7 mouse cellular contexts compared by ENCODE assay signal in the genomic region with DNA sequence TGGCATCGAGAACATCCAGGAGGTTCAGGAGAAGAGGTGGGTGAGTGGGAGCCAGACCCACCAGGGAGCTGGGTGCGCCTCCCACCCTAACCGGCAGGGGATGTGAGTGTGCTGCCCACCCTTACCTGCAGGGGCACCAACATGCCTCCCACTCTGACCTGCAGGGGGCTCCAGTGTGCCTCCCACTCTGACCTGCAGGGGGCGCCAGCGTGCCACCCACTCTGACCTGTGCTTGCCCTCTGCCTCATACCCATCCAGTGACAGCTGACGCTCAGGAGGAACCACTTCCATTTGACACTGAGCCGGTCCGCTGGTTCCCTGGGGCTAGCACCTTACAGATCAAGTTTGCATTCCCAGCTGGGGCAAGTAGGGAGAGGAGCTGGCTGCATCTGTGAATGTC.
A peak's percentile ranks its signal among the peaks of the same experiment; 100 is the strongest.
DNase-seq lines count a peak whose midpoint lies in the region.

No protein-coding gene starts in this region.

- intact Hi-C loops in heart, postnatal 14 days (cut with DNase I) = no loop called here

- DNase-seq in ovary, postnatal 36 days (ENCODE audit: low spot score) = peak; percentile 51
- no peak for DNase-seq in ovary, adult 18-20 months (ENCODE audit: low spot score)
- peak; percentile 80 for DNase-seq in adrenal gland, postnatal 10 days
- DNase-seq in embryonic facial prominence, embryonic 10.5 days (ENCODE audit: low spot score) = peak; percentile 77
- DNase-seq in heart, postnatal 14 days = peak; percentile 67 to 82
- DNase-seq in lung, postnatal 10 days = peak; percentile 79
- DNase-seq in spleen, postnatal 4 days (ENCODE audit: low spot score in 2 of 2) = peak; percentile 82 to 93

- H3K4me3 ChIP-seq in embryonic facial prominence, embryonic 10.5 days = peak overlapping the region; percentile 39

- no peak overlapping the region for H3K27ac ChIP-seq in embryonic facial prominence, embryonic 10.5 days (replicated peaks)

- H3K27me3 ChIP-seq in embryonic facial prominence, embryonic 10.5 days (replicated peaks; ENCODE audit: low read depth, poor library complexity, severe bottlenecking) = peaks cover 94% of the 10 kb centered on the region

- H3K9me3 ChIP-seq in embryonic facial prominence, embryonic 10.5 days = no peaks in the 10 kb centered on the region

- 44% methylated on average over 8 of the region's 8 CpGs for WGBS in embryonic facial prominence, embryonic 10.5 days

- H3K36me3 ChIP-seq in embryonic facial prominence, embryonic 10.5 days (replicated peaks) = no peaks in the 10 kb centered on the region

- peaks cover 75% of the 10 kb centered on the region for H3K4me1 ChIP-seq in embryonic facial prominence, embryonic 10.5 days
